Mouse (Mus musculus): ENCODE results near the gene Cavin1. TPM values are rescaled to one million over a fixed set of nuclear protein-coding genes. Genes with fewer than 3 reads are reported as not detected.

Gene Cavin1
- total and polyA plus RNA-seq, 2 experiments from 2014 or later: 26.0 to 46.0 TPM

- no peaks in the 10 kb centered on the region for H3K9me3 ChIP-seq (ENCODE audit: low read length)
- no peak for TF ChIP-seq CTCF (IDR thresholded peaks at IDR 0.05)
- no peaks in the 10 kb centered on the region for H3K27me3 ChIP-seq (ENCODE audit: insufficient read depth, low read length)
- no peaks in the 10 kb centered on the region for H3K4me1 ChIP-seq (ENCODE audit: insufficient read depth, low read length)
- 62% methylated on average over 9 of the region's 9 CpGs for WGBS
- ATAC-seq (ENCODE audit: low FRiP score) (no peak), DNase-seq (ENCODE audit: low spot score) (no peak)
- no peak overlapping the region for H3K9ac ChIP-seq (replicated peaks; ENCODE audit: low read length, poor library complexity, severe bottlenecking)
- no peaks in the 10 kb centered on the region for H3K36me3 ChIP-seq (ENCODE audit: insufficient read depth, low read length)
- H3K4me2 ChIP-seq (ENCODE audit: low read depth, low read length, poor library complexity, severe bottlenecking): no peak overlapping the region
- no peak overlapping the region for H3K4me3 ChIP-seq (ENCODE audit: low read depth, low read length)
- no peak overlapping the region for H3K27ac ChIP-seq (ENCODE audit: low read depth, low read length)
Observed at GRCm38 (mm10) chr11:100994233-100994632, 23.5 kb upstream of the Cavin1 start.

GRCm38 (mm10) chr11:100993437-100993836 is 22.8 kb upstream of the Cavin1 start:
- DNase-seq (ENCODE audit: low spot score): no peak
- WGBS: 81% methylated on average over 2 of the region's 2 CpGs
- Histone ChIP-seq H3K27me3 (ENCODE audit: insufficient read depth, low read length) (no peaks in the 10 kb centered on the region), H3K9me3 (ENCODE audit: low read length) (no peaks in the 10 kb centered on the region), H3K4me1 (ENCODE audit: insufficient read depth, low read length) (no peaks in the 10 kb centered on the region), H3K4me2 (ENCODE audit: low read depth, low read length, poor library complexity, severe bottlenecking) (no peak overlapping the region), H3K27ac (ENCODE audit: low read depth, low read length) (no peak overlapping the region), H3K9ac (replicated peaks; ENCODE audit: low read length, poor library complexity, severe bottlenecking) (no peak overlapping the region), H3K4me3 (ENCODE audit: low read depth, low read length) (no peak overlapping the region), H3K36me3 (ENCODE audit: insufficient read depth, low read length) (no peaks in the 10 kb centered on the region)
- ATAC-seq (ENCODE audit: low FRiP score): no peak
- no peak for TF ChIP-seq CTCF (IDR thresholded peaks at IDR 0.05)

- TF ChIP-seq CTCF (IDR thresholded peaks at IDR 0.05): no peak
Observed at GRCm38 (mm10) chr11:100991027-100991534, 20.4 kb upstream of the Cavin1 start.

GRCm38 (mm10) chr11:100989666-100990065 is 19.0 kb upstream of the Cavin1 start:
- no peaks in the 10 kb centered on the region for H3K4me1 ChIP-seq (ENCODE audit: insufficient read depth, low read length)
- H3K4me3 ChIP-seq (ENCODE audit: low read depth, low read length): no peak overlapping the region
- H3K27me3 ChIP-seq (ENCODE audit: insufficient read depth, low read length): no peaks in the 10 kb centered on the region
- H3K4me2 ChIP-seq (ENCODE audit: low read depth, low read length, poor library complexity, severe bottlenecking): no peak overlapping the region
- TF ChIP-seq CTCF (IDR thresholded peaks at IDR 0.05): no peak
- H3K9ac ChIP-seq (replicated peaks; ENCODE audit: low read length, poor library complexity, severe bottlenecking): no peak overlapping the region
- ATAC-seq (ENCODE audit: low FRiP score) (no peak), DNase-seq (ENCODE audit: low spot score) (no peak)
- no peaks in the 10 kb centered on the region for H3K9me3 ChIP-seq (ENCODE audit: low read length)
- 63% methylated on average over 2 of the region's 2 CpGs for WGBS
- no peaks in the 10 kb centered on the region for H3K36me3 ChIP-seq (ENCODE audit: insufficient read depth, low read length)
- H3K27ac ChIP-seq (ENCODE audit: low read depth, low read length): no peak overlapping the region

More at GRCm38 (mm10) chr11:100991027-100991534, 20.4 kb upstream of the Cavin1 start:
- WGBS: 15% methylated on average over 6 of the region's 6 CpGs
- Histone ChIP-seq H3K27ac (ENCODE audit: low read depth, low read length) (no peak overlapping the region), H3K4me3 (ENCODE audit: low read depth, low read length) (no peak overlapping the region), H3K9me3 (ENCODE audit: low read length) (no peaks in the 10 kb centered on the region), H3K27me3 (ENCODE audit: insufficient read depth, low read length) (no peaks in the 10 kb centered on the region), H3K9ac (replicated peaks; ENCODE audit: low read length, poor library complexity, severe bottlenecking) (no peak overlapping the region), H3K4me2 (ENCODE audit: low read depth, low read length, poor library complexity, severe bottlenecking) (no peak overlapping the region), H3K36me3 (ENCODE audit: insufficient read depth, low read length) (no peaks in the 10 kb centered on the region), H3K4me1 (ENCODE audit: insufficient read depth, low read length) (no peaks in the 10 kb centered on the region)
- no peak for ATAC-seq (ENCODE audit: low FRiP score)
- DNase-seq (ENCODE audit: low spot score): peak; percentile 24

- WGBS: 83% methylated on average over 3 of the region's 3 CpGs
- Histone ChIP-seq H3K9me3 (ENCODE audit: low read length) (no peaks in the 10 kb centered on the region), H3K4me3 (ENCODE audit: low read depth, low read length) (no peak overlapping the region), H3K4me1 (ENCODE audit: insufficient read depth, low read length) (no peaks in the 10 kb centered on the region), H3K9ac (replicated peaks; ENCODE audit: low read length, poor library complexity, severe bottlenecking) (no peak overlapping the region), H3K27ac (ENCODE audit: low read depth, low read length) (no peak overlapping the region), H3K4me2 (ENCODE audit: low read depth, low read length, poor library complexity, severe bottlenecking) (no peak overlapping the region), H3K27me3 (ENCODE audit: insufficient read depth, low read length) (no peaks in the 10 kb centered on the region), H3K36me3 (ENCODE audit: insufficient read depth, low read length) (no peaks in the 10 kb centered on the region)
- no peak for TF ChIP-seq CTCF (IDR thresholded peaks at IDR 0.05)
- no peak for DNase-seq (ENCODE audit: low spot score)
- ATAC-seq (ENCODE audit: low FRiP score): no peak
Observed at GRCm38 (mm10) chr11:100988674-100989073, 18.0 kb upstream of the Cavin1 start.

GRCm38 (mm10) chr11:100985607-100986006 is 14.9 kb upstream of the Cavin1 start:
- Histone ChIP-seq H3K27ac (ENCODE audit: low read depth, low read length) (no peak overlapping the region), H3K9ac (replicated peaks; ENCODE audit: low read length, poor library complexity, severe bottlenecking) (no peak overlapping the region), H3K4me1 (ENCODE audit: insufficient read depth, low read length) (no peaks in the 10 kb centered on the region), H3K4me2 (ENCODE audit: low read depth, low read length, poor library complexity, severe bottlenecking) (no peak overlapping the region), H3K9me3 (ENCODE audit: low read length) (no peaks in the 10 kb centered on the region), H3K4me3 (ENCODE audit: low read depth, low read length) (no peak overlapping the region), H3K36me3 (ENCODE audit: insufficient read depth, low read length) (no peaks in the 10 kb centered on the region), H3K27me3 (ENCODE audit: insufficient read depth, low read length) (no peaks in the 10 kb centered on the region)
- DNase-seq (ENCODE audit: low spot score) (no peak), ATAC-seq (ENCODE audit: low FRiP score) (no peak)
- TF ChIP-seq CTCF (IDR thresholded peaks at IDR 0.05): no peak; the same call in 1 of the 2 replicates
- 57% methylated on average over 3 of the region's 3 CpGs for WGBS
